Mouse (Mus musculus): ENCODE results near the gene Lrrc1. TPM values are rescaled to one million over a fixed set of nuclear protein-coding genes. Genes with fewer than 3 reads are reported as not detected.

Gene Lrrc1
- polyA plus RNA-seq, 1 experiment from 2014 or later = 14.9 TPM

GRCm38 (mm10) chr9:77499084-77499483 is 45.6 kb downstream of the Lrrc1 start:
- WGBS = 75% methylated on average over 6 of the region's 6 CpGs
- Histone ChIP-seq H3K4me3 (no peak overlapping the region), H3K4me1 (replicated peaks) (peaks cover 59% of the 10 kb centered on the region), H3K27me3 (replicated peaks) (no peaks in the 10 kb centered on the region), H3K9me3 (replicated peaks) (no peaks in the 10 kb centered on the region), H3K9ac (no peak overlapping the region), H3K36me3 (no peaks in the 10 kb centered on the region), H3K27ac (ENCODE audit: poor library complexity, severe bottlenecking) (no peak overlapping the region), H3K4me2 (no peak overlapping the region)
- ATAC-seq (ENCODE audit: insufficient number of reproducible peaks, low FRiP score) = no peak

DNA sequence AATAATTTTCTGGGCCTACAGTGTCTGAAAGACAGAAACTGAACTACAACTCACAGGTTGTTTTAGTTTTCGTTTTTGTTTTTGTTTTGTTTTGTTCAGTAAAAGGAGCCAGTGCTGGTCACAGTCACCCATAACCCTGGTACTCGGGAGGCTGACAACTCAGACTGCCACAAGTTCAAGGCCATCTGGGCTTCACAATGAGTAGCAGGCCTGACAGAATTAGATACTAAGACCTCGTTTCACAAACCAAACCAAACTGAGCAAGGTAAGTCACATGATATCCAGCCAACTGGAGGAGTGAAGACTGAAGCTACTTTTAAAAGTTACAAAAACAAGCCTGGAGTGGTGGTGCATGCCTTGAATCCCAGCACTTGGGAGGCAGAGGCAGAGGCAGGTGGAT is 46.3 kb downstream of the Lrrc1 start:
- no peaks in the 10 kb centered on the region for H3K36me3 ChIP-seq
- no peak overlapping the region for H3K27ac ChIP-seq (ENCODE audit: poor library complexity, severe bottlenecking)
- peaks cover 57% of the 10 kb centered on the region for H3K4me1 ChIP-seq (replicated peaks)
- H3K4me3 ChIP-seq = no peak overlapping the region
- 66% methylated on average over 3 of the region's 3 CpGs for WGBS
- no peak for ATAC-seq (ENCODE audit: insufficient number of reproducible peaks, low FRiP score)
- no peak overlapping the region for H3K4me2 ChIP-seq
- no peak overlapping the region for H3K9ac ChIP-seq
- no peaks in the 10 kb centered on the region for H3K27me3 ChIP-seq (replicated peaks)
- no peaks in the 10 kb centered on the region for H3K9me3 ChIP-seq (replicated peaks)

- WGBS = 20% methylated on average over 6 of the region's 6 CpGs
- Histone ChIP-seq H3K4me1 (replicated peaks) (peaks cover 48% of the 10 kb centered on the region), H3K36me3 (peaks cover 3% of the 10 kb centered on the region; the same call in 1 of the 2 replicates), H3K9me3 (replicated peaks) (no peaks in the 10 kb centered on the region), H3K27me3 (replicated peaks) (no peaks in the 10 kb centered on the region), H3K4me3 (no peak overlapping the region), H3K4me2 (peak overlapping the region; percentile 36; the same call in 1 of the 2 replicates), H3K9ac (peak overlapping the region; percentile 49), H3K27ac (ENCODE audit: poor library complexity, severe bottlenecking) (peak overlapping the region; percentile 83)
- ATAC-seq (ENCODE audit: insufficient number of reproducible peaks, low FRiP score) = 0 out of 2 replicates have a peak, but pooled peaks have one; percentile 7
These were observed 47.5 kb downstream of the Lrrc1 start for GRCm38 (mm10) chr9:77497173-77497572.

GRCm38 (mm10) chr9:77496540-77497062 is 48.1 kb downstream of the Lrrc1 start:
- H3K9ac ChIP-seq = peak overlapping the region; percentile 49
- H3K27me3 ChIP-seq (replicated peaks) = no peaks in the 10 kb centered on the region
- no peaks in the 10 kb centered on the region for H3K9me3 ChIP-seq (replicated peaks)
- ATAC-seq (ENCODE audit: insufficient number of reproducible peaks, low FRiP score) = peak; percentile 64; the same call in 1 of the 2 replicates
- H3K4me1 ChIP-seq (replicated peaks) = peaks cover 48% of the 10 kb centered on the region
- no peak overlapping the region for H3K4me3 ChIP-seq
- peaks cover 3% of the 10 kb centered on the region; the same call in 1 of the 2 replicates for H3K36me3 ChIP-seq
- H3K27ac ChIP-seq (ENCODE audit: poor library complexity, severe bottlenecking) = peak overlapping the region; percentile 83
- WGBS = 15% methylated on average over 12 of the region's 12 CpGs
- H3K4me2 ChIP-seq = peak overlapping the region; percentile 36

DNA sequence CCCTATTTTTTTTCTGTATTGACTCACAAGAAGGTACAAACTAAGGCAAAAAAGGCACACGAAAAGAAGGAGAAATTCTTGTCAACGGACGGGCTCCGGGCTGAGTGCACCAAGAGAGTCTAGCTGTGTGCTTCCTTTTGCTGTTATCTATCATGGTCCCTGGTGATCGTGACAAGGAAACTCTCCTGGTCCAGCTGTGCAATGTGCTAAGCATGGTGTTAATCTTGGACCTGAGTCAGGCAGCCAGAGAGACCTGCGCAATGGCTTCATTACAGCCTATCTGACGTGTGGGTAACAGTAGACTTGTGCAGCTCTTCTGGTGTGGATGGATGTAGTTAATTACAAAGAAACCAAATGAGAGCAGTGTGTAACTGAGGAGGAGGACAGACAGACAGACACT is 50.4 kb downstream of the Lrrc1 start:
- Histone ChIP-seq H3K4me3 (no peak overlapping the region), H3K4me1 (replicated peaks) (peaks cover 45% of the 10 kb centered on the region), H3K27ac (ENCODE audit: poor library complexity, severe bottlenecking) (no peak overlapping the region; the same call in 1 of the 2 replicates), H3K27me3 (replicated peaks) (no peaks in the 10 kb centered on the region), H3K9ac (no peak overlapping the region), H3K4me2 (no peak overlapping the region), H3K9me3 (replicated peaks) (no peaks in the 10 kb centered on the region), H3K36me3 (peaks cover 3% of the 10 kb centered on the region; the same call in 1 of the 2 replicates)
- 48% methylated on average over 7 of the region's 7 CpGs for WGBS
- 0 out of 2 replicates have a peak, but pooled peaks have one; percentile 38 for ATAC-seq (ENCODE audit: insufficient number of reproducible peaks, low FRiP score)

GRCm38 (mm10) chr9:77488611-77489010 is 56.1 kb downstream of the Lrrc1 start:
- no peak overlapping the region for H3K9ac ChIP-seq
- no peak for ATAC-seq (ENCODE audit: insufficient number of reproducible peaks, low FRiP score)
- H3K27me3 ChIP-seq (replicated peaks) = no peaks in the 10 kb centered on the region
- no peak overlapping the region for H3K27ac ChIP-seq (ENCODE audit: poor library complexity, severe bottlenecking)
- peaks cover 13% of the 10 kb centered on the region for H3K4me1 ChIP-seq (replicated peaks)
- peaks cover 3% of the 10 kb centered on the region; the same call in 1 of the 2 replicates for H3K36me3 ChIP-seq
- WGBS = 83% methylated on average over 11 of the region's 11 CpGs
- no peak overlapping the region for H3K4me2 ChIP-seq
- no peak overlapping the region for H3K4me3 ChIP-seq
- no peaks in the 10 kb centered on the region for H3K9me3 ChIP-seq (replicated peaks)

DNA sequence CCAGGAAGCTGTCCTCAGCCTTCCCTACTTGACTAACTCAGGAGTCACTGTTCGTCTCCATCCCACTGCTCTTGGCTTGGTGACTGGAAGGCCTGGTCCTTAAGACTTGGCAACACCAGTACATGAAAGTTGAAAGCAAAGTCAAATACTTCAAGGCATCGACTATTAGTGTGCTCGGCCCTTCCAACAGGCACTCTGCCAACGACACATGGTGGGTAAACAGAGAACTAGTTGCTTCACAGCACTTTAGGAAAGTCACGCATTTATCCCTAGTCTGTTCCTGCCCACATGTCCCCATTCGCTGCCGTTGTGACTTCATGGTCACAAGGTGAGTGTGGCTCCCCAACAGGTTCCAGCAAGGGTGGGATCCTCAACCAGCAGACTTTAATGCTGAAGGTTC is 57.2 kb downstream of the Lrrc1 start:
- Histone ChIP-seq H3K4me2 (no peak overlapping the region), H3K27me3 (replicated peaks) (no peaks in the 10 kb centered on the region), H3K36me3 (no peaks in the 10 kb centered on the region; the same call in 1 of the 2 replicates), H3K4me3 (no peak overlapping the region), H3K27ac (ENCODE audit: poor library complexity, severe bottlenecking) (no peak overlapping the region), H3K4me1 (replicated peaks) (peaks cover 21% of the 10 kb centered on the region), H3K9ac (no peak overlapping the region), H3K9me3 (replicated peaks) (no peaks in the 10 kb centered on the region)
- ATAC-seq (ENCODE audit: insufficient number of reproducible peaks, low FRiP score) = no peak
- 83% methylated on average over 7 of the region's 7 CpGs for WGBS

DNA sequence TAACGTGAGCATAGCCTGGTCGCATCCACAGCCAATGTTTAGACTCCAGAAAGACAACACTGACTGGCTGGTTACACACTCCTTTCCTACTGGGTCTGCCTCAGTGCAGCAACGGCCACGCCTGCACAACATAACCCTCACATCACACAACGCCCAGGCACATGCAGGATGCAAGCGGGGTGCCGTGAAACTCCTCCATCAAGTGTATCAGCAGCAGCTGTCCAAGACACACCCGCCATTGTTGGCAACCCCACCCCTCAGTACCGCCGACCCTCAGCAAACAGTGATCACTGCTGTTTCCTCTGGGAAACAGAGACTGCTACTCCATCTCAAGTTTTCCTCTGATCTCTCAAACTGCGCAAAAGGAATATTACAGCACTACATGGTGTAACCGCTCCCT is 58.8 kb downstream of the Lrrc1 start:
- ATAC-seq (ENCODE audit: insufficient number of reproducible peaks, low FRiP score) = no peak
- 77% methylated on average over 12 of the region's 12 CpGs for WGBS
- no peaks in the 10 kb centered on the region for H3K9me3 ChIP-seq (replicated peaks)
- H3K27me3 ChIP-seq (replicated peaks) = no peaks in the 10 kb centered on the region
- no peak overlapping the region for H3K27ac ChIP-seq (ENCODE audit: poor library complexity, severe bottlenecking)
- no peak overlapping the region for H3K9ac ChIP-seq
- no peak overlapping the region for H3K4me3 ChIP-seq
- no peaks in the 10 kb centered on the region for H3K36me3 ChIP-seq
- H3K4me1 ChIP-seq (replicated peaks) = peaks cover 33% of the 10 kb centered on the region
- H3K4me2 ChIP-seq = no peak overlapping the region

DNA sequence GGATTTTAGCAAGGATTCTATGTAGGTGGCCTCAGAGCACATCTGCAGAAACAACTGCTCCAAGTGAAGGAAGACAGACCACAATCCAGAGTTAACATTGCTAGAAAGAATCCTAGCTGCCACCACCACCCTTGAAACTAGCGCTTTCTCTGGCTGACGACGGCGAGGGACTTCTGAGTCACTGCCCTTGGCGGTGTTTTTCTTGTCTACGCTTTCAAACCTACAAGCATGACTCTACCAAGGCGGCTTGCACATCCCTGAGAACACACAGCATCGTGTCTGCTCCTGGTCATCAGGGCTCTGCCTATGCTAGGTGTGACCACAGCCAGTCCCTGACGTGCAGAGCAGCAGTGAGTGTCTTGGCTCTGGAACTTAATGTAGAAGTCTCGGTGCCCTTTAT is 59.9 kb downstream of the Lrrc1 start:
- Histone ChIP-seq H3K4me2 (no peak overlapping the region), H3K27me3 (replicated peaks) (no peaks in the 10 kb centered on the region), H3K4me1 (replicated peaks) (peaks cover 39% of the 10 kb centered on the region), H3K4me3 (no peak overlapping the region), H3K9me3 (replicated peaks) (no peaks in the 10 kb centered on the region), H3K36me3 (no peaks in the 10 kb centered on the region), H3K27ac (ENCODE audit: poor library complexity, severe bottlenecking) (no peak overlapping the region), H3K9ac (no peak overlapping the region)
- ATAC-seq (ENCODE audit: insufficient number of reproducible peaks, low FRiP score) = no peak
- 79% methylated on average over 10 of the region's 10 CpGs for WGBS

- no peaks in the 10 kb centered on the region for H3K36me3 ChIP-seq
- no peak overlapping the region for H3K4me3 ChIP-seq
- H3K4me2 ChIP-seq = no peak overlapping the region
- no peak overlapping the region for H3K9ac ChIP-seq
- H3K9me3 ChIP-seq (replicated peaks) = no peaks in the 10 kb centered on the region
- 87% methylated on average over 3 of the region's 3 CpGs for WGBS
- no peaks in the 10 kb centered on the region for H3K27me3 ChIP-seq (replicated peaks)
- no peak for ATAC-seq (ENCODE audit: insufficient number of reproducible peaks, low FRiP score)
- peaks cover 45% of the 10 kb centered on the region for H3K4me1 ChIP-seq (replicated peaks)
- no peak overlapping the region for H3K27ac ChIP-seq (ENCODE audit: poor library complexity, severe bottlenecking)
These were observed 61.1 kb downstream of the Lrrc1 start for GRCm38 (mm10) chr9:77483559-77483958.

DNA sequence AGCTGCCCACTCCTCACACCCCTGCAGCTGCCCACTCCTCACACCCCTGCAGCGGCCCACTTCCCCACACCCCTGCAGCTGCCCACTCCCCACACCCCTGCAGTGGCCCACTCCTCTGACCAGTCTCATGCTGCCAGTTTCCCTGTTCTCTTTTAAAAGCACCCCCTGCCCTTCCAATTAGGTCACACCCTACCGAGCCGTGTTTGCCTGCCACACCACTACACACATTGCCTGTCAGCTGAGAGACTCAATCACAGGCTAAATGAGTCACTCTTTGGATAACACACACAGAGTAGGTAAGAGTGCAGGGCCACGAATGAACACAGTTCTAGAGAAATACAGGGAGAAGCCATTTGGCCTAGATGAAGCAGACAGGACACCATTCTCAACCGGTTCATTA is 62.4 kb downstream of the Lrrc1 start:
- Histone ChIP-seq H3K9me3 (replicated peaks) (no peaks in the 10 kb centered on the region), H3K27ac (ENCODE audit: poor library complexity, severe bottlenecking) (peak overlapping the region; percentile 17), H3K4me2 (no peak overlapping the region), H3K9ac (no peak overlapping the region), H3K4me1 (replicated peaks) (peaks cover 54% of the 10 kb centered on the region), H3K36me3 (no peaks in the 10 kb centered on the region), H3K4me3 (no peak overlapping the region), H3K27me3 (replicated peaks) (no peaks in the 10 kb centered on the region)
- WGBS = 49% methylated on average over 5 of the region's 5 CpGs
- ATAC-seq (ENCODE audit: insufficient number of reproducible peaks, low FRiP score) = peak; percentile 62; the same call in 1 of the 2 replicates

GRCm38 (mm10) chr9:77481380-77481779 is 63.3 kb downstream of the Lrrc1 start:
- peak overlapping the region; percentile 53; the same call in 1 of the 2 replicates for H3K27ac ChIP-seq (ENCODE audit: poor library complexity, severe bottlenecking)
- H3K36me3 ChIP-seq = no peaks in the 10 kb centered on the region
- WGBS = 47% methylated on average over 7 of the region's 7 CpGs
- 0 out of 2 replicates have a peak, but pooled peaks have one; percentile 38 for ATAC-seq (ENCODE audit: insufficient number of reproducible peaks, low FRiP score)
- no peaks in the 10 kb centered on the region for H3K27me3 ChIP-seq (replicated peaks)
- no peak overlapping the region for H3K4me2 ChIP-seq
- peaks cover 56% of the 10 kb centered on the region for H3K4me1 ChIP-seq (replicated peaks)
- no peaks in the 10 kb centered on the region for H3K9me3 ChIP-seq (replicated peaks)
- no peak overlapping the region for H3K9ac ChIP-seq
- no peak overlapping the region for H3K4me3 ChIP-seq

All from heart, embryonic 12.5 days (tissue).